Mouse (Mus musculus) lung, postnatal 0 days (tissue): ENCODE results near the gene Ccn1. TPM values are rescaled to one million over a fixed set of nuclear protein-coding genes. Genes with fewer than 3 reads are reported as not detected.
A peak's percentile ranks its signal among the peaks of the same experiment; 100 is the strongest.

Experiments used
- ATAC-seq: fragments of 200-750 bp; cut with Nextera tagmentation; 2 replicates; pipeline ENCODE4 v1.8.0; 2017; ENCODE audit warnings: moderate library complexity
- DNase-seq: peaks from one replicate; pipeline ENCODE4 v3.0.0-alpha.2; 2016; ENCODE audit warnings: low spot score
- H3K27ac ChIP-seq: fragments of 300-500 bp; sonication (generic); 2 replicates; pipeline ENCODE4 v1.5.1; 2014; ENCODE audit warnings: antibody characterized with exemption, mild to moderate bottlenecking, low read length, mixed read lengths
- H3K27me3 ChIP-seq: fragments of 300-500 bp; sonication (generic); replicated peaks from 2 replicates; pipeline ENCODE4 v1.6.1; 2014; ENCODE audit warnings: low read length, mixed read lengths; ENCODE audit not compliant: insufficient read depth
- H3K36me3 ChIP-seq: fragments of 300-500 bp; sonication (generic); 2 replicates; pipeline ENCODE4 v1.6.1; 2014; ENCODE audit warnings: low read length, mixed read lengths; ENCODE audit not compliant: insufficient read depth
- H3K4me1 ChIP-seq: fragments of 300-500 bp; sonication (generic); 2 replicates; pipeline ENCODE4 v1.6.1; 2014; ENCODE audit warnings: antibody characterized with exemption, low read depth, low read length, mixed read lengths; ENCODE audit not compliant: insufficient read depth
- H3K4me2 ChIP-seq: fragments of 300-500 bp; sonication (generic); replicated peaks from 2 replicates; pipeline ENCODE4 v1.6.1; 2014; ENCODE audit warnings: low read depth, mild to moderate bottlenecking, low read length, moderate library complexity, mixed read lengths
- H3K4me3 ChIP-seq: fragments of 300-500 bp; sonication (generic); 2 replicates; pipeline ENCODE4 v1.5.1; 2014; ENCODE audit warnings: low read depth, low read length
- H3K9ac ChIP-seq: fragments of 300-500 bp; sonication (generic); replicated peaks from 2 replicates; pipeline ENCODE4 v1.6.1; 2014; ENCODE audit warnings: low read depth, mild to moderate bottlenecking
- H3K9me3 ChIP-seq: fragments of 300-500 bp; sonication (generic); 2 replicates; pipeline ENCODE4 v1.6.1; 2016; ENCODE audit warnings: low read length, mixed read lengths
- CTCF ChIP-seq: IDR thresholded peaks from 2 replicates; pipeline ENCODE4 v1.5.1; 2016; ENCODE audit warnings: antibody characterized with exemption, mild to moderate bottlenecking
- EP300 ChIP-seq: IDR thresholded peaks from 2 replicates; pipeline ENCODE4 v1.6.1; 2016; ENCODE audit warnings: antibody characterized with exemption, mild to moderate bottlenecking, control low read depth
- WGBS: fragments of 180-500 bp; shearing (Covaris S2); extraction: QIAGEN DNeasy Blood & Tissue Kit; methylation state at CpG from one replicate; pipeline ENCODE4 v1.1.7; 2014; 5-methylcytosine and 5-hydroxymethylcytosine counted together
- polyA plus RNA-seq: library from polyadenylated mRNA; unstranded; fragments of >200 nt; fragmentation: Nextera tagmentation; extraction: Ambion mirVana; gene quantifications from 2 replicates; pipeline ENCODE4 v1.2.1, GENCODE M21; 2015

The Ccn1 gene
- polyA plus RNA-seq, 1 experiment from 2014 or later = 131 TPM

- no peak for ATAC-seq
- H3K4me3 ChIP-seq = no peak overlapping the region
- H3K9me3 ChIP-seq = no peaks in the 10 kb centered on the region
- TF ChIP-seq CTCF (no peak), EP300 (no peak)
- H3K27ac ChIP-seq = no peak overlapping the region
- no peak overlapping the region for H3K9ac ChIP-seq
- H3K27me3 ChIP-seq = no peaks in the 10 kb centered on the region
- no peak overlapping the region for H3K4me2 ChIP-seq
- no peaks in the 10 kb centered on the region for H3K4me1 ChIP-seq
- 87% methylated on average over 5 of the region's 5 CpGs for WGBS
- no peak for DNase-seq
- no peaks in the 10 kb centered on the region for H3K36me3 ChIP-seq
These were observed 44.2 kb downstream of the Ccn1 start for GRCm38 (mm10) chr3:145605437-145606123.

DNA sequence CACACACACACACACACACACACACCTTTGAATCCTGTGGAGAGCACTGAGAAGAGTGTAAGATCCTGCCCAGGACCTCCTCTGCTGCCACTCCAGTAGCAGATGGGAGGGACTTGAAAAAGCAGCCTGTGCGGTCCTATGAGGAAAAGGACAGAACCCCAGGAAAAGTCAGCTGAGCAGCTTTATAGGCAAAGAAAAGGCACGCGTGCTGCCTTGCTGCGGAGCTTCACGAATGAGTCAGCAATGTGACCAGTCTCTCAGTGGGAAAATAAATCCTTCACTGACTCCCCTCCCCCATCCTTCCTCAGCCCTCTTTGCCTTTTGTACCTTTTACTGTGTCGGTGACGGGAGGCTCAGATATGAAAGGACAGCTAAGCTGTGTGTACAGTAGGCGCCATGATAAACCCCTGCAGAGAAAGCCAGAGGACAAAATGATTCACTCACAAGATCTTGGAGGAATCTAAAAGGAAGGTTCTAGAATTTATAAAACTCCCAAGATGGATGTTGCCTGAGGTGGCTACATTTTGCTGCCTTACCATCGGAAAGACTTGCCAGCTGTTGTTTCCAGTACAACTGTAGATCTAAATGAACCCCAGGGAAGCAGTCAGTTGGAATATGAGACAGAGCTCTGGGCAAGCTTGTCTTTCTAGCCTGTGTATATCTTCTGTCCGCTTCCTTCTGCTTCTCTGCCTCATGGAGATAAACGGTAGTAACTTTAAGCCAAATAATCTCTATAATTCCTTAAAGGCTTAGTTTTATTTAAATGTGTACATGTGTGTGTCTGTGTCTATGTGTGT, 47.2 kb downstream of the Ccn1 start:
- DNase-seq = peak; percentile 49
- Histone ChIP-seq H3K27me3 (no peaks in the 10 kb centered on the region), H3K27ac (no peak overlapping the region), H3K4me3 (no peak overlapping the region), H3K9ac (no peak overlapping the region), H3K4me1 (no peaks in the 10 kb centered on the region), H3K4me2 (peak overlapping the region; percentile 22; the same call in 1 of the 2 replicates), H3K9me3 (no peaks in the 10 kb centered on the region), H3K36me3 (peaks cover 12% of the 10 kb centered on the region; the same call in 1 of the 2 replicates)
- no peak for TF ChIP-seq CTCF
- no peak for TF ChIP-seq EP300
- WGBS = 47% methylated on average over 11 of the region's 11 CpGs
- peak; percentile 78 for ATAC-seq

- Histone ChIP-seq H3K9ac (no peak overlapping the region), H3K4me2 (no peak overlapping the region), H3K27me3 (no peaks in the 10 kb centered on the region), H3K9me3 (no peaks in the 10 kb centered on the region), H3K4me1 (no peaks in the 10 kb centered on the region), H3K27ac (0 out of 2 replicates have a peak overlapping the region, but pooled peaks have one; percentile 9), H3K36me3 (peaks cover 12% of the 10 kb centered on the region; the same call in 1 of the 2 replicates), H3K4me3 (no peak overlapping the region)
- peak; percentile 16 for DNase-seq
- TF ChIP-seq EP300 = no peak
- no peak for TF ChIP-seq CTCF
- WGBS = 35% methylated on average over 6 of the region's 6 CpGs
- ATAC-seq = no peak
These were observed 48.4 kb downstream of the Ccn1 start for GRCm38 (mm10) chr3:145601345-145601744.

GRCm38 (mm10) chr3:145600801-145601200, 49.0 kb downstream of the Ccn1 start:
- Histone ChIP-seq H3K9me3 (no peaks in the 10 kb centered on the region), H3K9ac (no peak overlapping the region), H3K4me1 (no peaks in the 10 kb centered on the region), H3K27me3 (no peaks in the 10 kb centered on the region), H3K36me3 (peaks cover 12% of the 10 kb centered on the region; the same call in 1 of the 2 replicates), H3K4me3 (no peak overlapping the region), H3K4me2 (no peak overlapping the region), H3K27ac (no peak overlapping the region)
- no peak for TF ChIP-seq CTCF
- TF ChIP-seq EP300 = no peak
- DNase-seq (no peak), ATAC-seq (no peak)
- whole genome bisulfite sequencing = 56% methylated on average over 6 of the region's 6 CpGs

DNA sequence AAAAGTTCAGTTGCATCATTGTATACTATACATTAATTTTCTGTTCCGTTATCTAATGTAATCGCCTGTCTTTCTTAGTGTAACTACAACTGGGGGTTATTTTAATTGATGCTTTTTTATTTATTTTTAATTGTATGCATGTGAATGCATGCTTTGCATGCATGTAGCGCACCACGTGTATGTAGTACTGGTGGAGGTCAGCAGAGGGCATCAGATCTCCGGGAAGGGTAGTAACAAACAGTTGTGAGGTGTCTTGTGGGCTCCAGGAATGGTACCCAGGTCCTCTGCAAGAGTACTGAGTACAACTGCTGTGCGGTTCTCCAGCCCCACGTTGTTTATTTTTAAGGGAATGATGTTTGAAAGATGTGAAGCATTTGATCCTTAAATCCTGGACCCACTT, 50.7 kb downstream of the Ccn1 start:
- Histone ChIP-seq H3K9me3 (no peaks in the 10 kb centered on the region), H3K27me3 (no peaks in the 10 kb centered on the region), H3K4me3 (no peak overlapping the region), H3K36me3 (peaks cover 16% of the 10 kb centered on the region; the same call in 1 of the 2 replicates), H3K27ac (no peak overlapping the region), H3K4me2 (no peak overlapping the region), H3K4me1 (no peaks in the 10 kb centered on the region), H3K9ac (no peak overlapping the region)
- WGBS = 92% methylated on average over 7 of the region's 7 CpGs
- TF ChIP-seq EP300 = no peak
- TF ChIP-seq CTCF = peak; percentile 23; the same call in 1 of the 2 replicates
- ATAC-seq (no peak), DNase-seq (no peak)

Other genes starting within 250 kb of the Ccn1 start
- 14.4 and 16.3 TPM in 2 replicates for gene Znhit6, start 73.8 kb downstream of the Ccn1 start, polyA plus RNA-seq
- 20.2 and 20.7 TPM in 2 replicates for gene Ddah1, start 108.7 kb upstream of the Ccn1 start, polyA plus RNA-seq